Mouse (Mus musculus) regulatory T cell (primary cell): ENCODE data around the gene Adcyap1r1.

ENCODE experiments used
- in situ Hi-C: fragments of 300-600 bp; cut with MboI, MseI; formaldehyde crosslinking; loops from one replicate; pipeline ENCODE4 v1.15.1; 2025; ENCODE audit warnings: high pct_unique_total_duplicates

The Adcyap1r1 gene

GRCm38 (mm10) chr6:55501061-55501460 is 49.3 kb downstream of the Adcyap1r1 start:
- in situ Hi-C loops: no loop called here

GRCm38 (mm10) chr6:55502309-55502708 is 50.5 kb downstream of the Adcyap1r1 start:
- in situ Hi-C loops: no loop called here

- in situ Hi-C loops: no loop called here
These were observed 53.2 kb downstream of the Adcyap1r1 start for GRCm38 (mm10) chr6:55504797-55505488.

- in situ Hi-C loops: no loop called here
These were observed 54.7 kb downstream of the Adcyap1r1 start for GRCm38 (mm10) chr6:55506519-55506918.

GRCm38 (mm10) chr6:55509130-55509870 is 57.5 kb downstream of the Adcyap1r1 start:
- in situ Hi-C loops: no loop called here

- in situ Hi-C loops: loop anchor here (5.0 kb wide), 1 partner anchor 279 kb away; no protein-coding TSS in a partner anchor
These were observed 59.7 kb downstream of the Adcyap1r1 start for GRCm38 (mm10) chr6:55511212-55512065.

GRCm38 (mm10) chr6:55512066-55512703 is 60.4 kb downstream of the Adcyap1r1 start:
- in situ Hi-C loops: loop anchor here (5.0 kb wide), 1 partner anchor 280 kb away; no protein-coding TSS in a partner anchor

- in situ Hi-C loops: loop anchor here (5.0 kb wide), 1 partner anchor 281 kb away; no protein-coding TSS in a partner anchor
These were observed 61.7 kb downstream of the Adcyap1r1 start for GRCm38 (mm10) chr6:55513477-55513876.

- in situ Hi-C loops: loop anchor here (5.0 kb wide), 1 partner anchor 433 kb away; no protein-coding TSS in a partner anchor
These were observed 67.9 kb downstream of the Adcyap1r1 start for GRCm38 (mm10) chr6:55519605-55520201.

- in situ Hi-C loops: no loop called here
These were observed 68.7 kb downstream of the Adcyap1r1 start for GRCm38 (mm10) chr6:55520237-55521095.

- in situ Hi-C loops: no loop called here
These were observed 84.7 kb downstream of the Adcyap1r1 start for GRCm38 (mm10) chr6:55536469-55536868.

- in situ Hi-C loops: no loop called here
These were observed 87.4 kb downstream of the Adcyap1r1 start for GRCm38 (mm10) chr6:55539196-55539595.

GRCm38 (mm10) chr6:55542359-55542758 is 90.6 kb downstream of the Adcyap1r1 start:
- in situ Hi-C loops: no loop called here

- in situ Hi-C loops: no loop called here
These were observed 91.6 kb downstream of the Adcyap1r1 start for GRCm38 (mm10) chr6:55543345-55543744.

GRCm38 (mm10) chr6:55549211-55549610 is 97.4 kb downstream of the Adcyap1r1 start:
- in situ Hi-C loops: no loop called here

GRCm38 (mm10) chr6:55550926-55551325 is 99.1 kb downstream of the Adcyap1r1 start:
- in situ Hi-C loops: no loop called here
